Mouse (Mus musculus): ENCODE results near the gene Pcyt1a.

Gene Pcyt1a

GRCm38 (mm10) chr16:32430474-32431046 is at the start of gene Pcyt1a:
Pcyt1a (plus strand) TSS chr16:32430921.
- peak; percentile 95 for DNase-seq (ENCODE audit: low read depth, low spot score)

- no peak for DNase-seq (ENCODE audit: low read depth, low spot score)
Measured at GRCm38 (mm10) chr16:32382901-32383300, 47.8 kb upstream of the Pcyt1a start.

GRCm38 (mm10) chr16:32384885-32385284 is 45.8 kb upstream of the Pcyt1a start:
- DNase-seq (ENCODE audit: low read depth, low spot score): no peak

GRCm38 (mm10) chr16:32386826-32387225 is 43.9 kb upstream of the Pcyt1a start:
- no peak for DNase-seq (ENCODE audit: low read depth, low spot score)

- no peak for DNase-seq (ENCODE audit: low read depth, low spot score)
Measured at GRCm38 (mm10) chr16:32389049-32389448, 41.7 kb upstream of the Pcyt1a start.

GRCm38 (mm10) chr16:32389841-32390240 is 40.9 kb upstream of the Pcyt1a start:
- no peak for DNase-seq (ENCODE audit: low read depth, low spot score)

- no peak for DNase-seq (ENCODE audit: low read depth, low spot score)
Measured at GRCm38 (mm10) chr16:32390882-32391281, 39.8 kb upstream of the Pcyt1a start.

- DNase-seq (ENCODE audit: low read depth, low spot score): no peak
Measured at GRCm38 (mm10) chr16:32395679-32396540, 34.8 kb upstream of the Pcyt1a start.

GRCm38 (mm10) chr16:32396541-32396835 is 34.2 kb upstream of the Pcyt1a start:
- peak; percentile 21 for DNase-seq (ENCODE audit: low read depth, low spot score)

GRCm38 (mm10) chr16:32398206-32398605 is 32.5 kb upstream of the Pcyt1a start:
- DNase-seq (ENCODE audit: low read depth, low spot score): no peak

GRCm38 (mm10) chr16:32400267-32400666 is 30.5 kb upstream of the Pcyt1a start, which contains the start of gene Tm4sf19:
Tm4sf19 (plus strand) TSS chr16:32400506.
- no peak for DNase-seq (ENCODE audit: low read depth, low spot score)

- peak; percentile 14 for DNase-seq (ENCODE audit: low read depth, low spot score)
Measured at GRCm38 (mm10) chr16:32401335-32401965, 29.3 kb upstream of the Pcyt1a start.

- no peak for DNase-seq (ENCODE audit: low read depth, low spot score)
Measured at GRCm38 (mm10) chr16:32402818-32403217, 27.9 kb upstream of the Pcyt1a start.

GRCm38 (mm10) chr16:32405716-32406115 is 25.0 kb upstream of the Pcyt1a start:
- no peak for DNase-seq (ENCODE audit: low read depth, low spot score)

- no peak for DNase-seq (ENCODE audit: low read depth, low spot score)
Measured at GRCm38 (mm10) chr16:32406671-32407070, 24.1 kb upstream of the Pcyt1a start.

GRCm38 (mm10) chr16:32407730-32408129 is 23.0 kb upstream of the Pcyt1a start:
- no peak for DNase-seq (ENCODE audit: low read depth, low spot score)

- DNase-seq (ENCODE audit: low read depth, low spot score): no peak
Measured at GRCm38 (mm10) chr16:32417457-32417856, 13.3 kb upstream of the Pcyt1a start.

- DNase-seq (ENCODE audit: low read depth, low spot score): peak; percentile 97
Measured at GRCm38 (mm10) chr16:32419517-32420483, 10.9 kb upstream of the Pcyt1a start, which contains the start of gene Tctex1d2. Tctex1d2 (plus strand) TSS chr16:32419702.

- no peak for DNase-seq (ENCODE audit: low read depth, low spot score)
Measured at GRCm38 (mm10) chr16:32427506-32427905, 3.2 kb upstream of the Pcyt1a start.

GRCm38 (mm10) chr16:32431047-32431591 is 398 bp downstream of the Pcyt1a start:
- peak; percentile 49 for DNase-seq (ENCODE audit: low read depth, low spot score)

GRCm38 (mm10) chr16:32431926-32432325 is 1.2 kb downstream of the Pcyt1a start:
- no peak for DNase-seq (ENCODE audit: low read depth, low spot score)

All from R1 (cell line).